Mouse (Mus musculus) cerebellum, adult (tissue): ENCODE results near the gene Fam83e.

Experiments
- ATAC-seq: cut with Nextera tagmentation; 2 replicates; pipeline ENCODE4 v1.9.2; 2017; ENCODE audit warnings: mild to moderate bottlenecking, moderate library complexity, mixed read lengths; ENCODE audit not compliant: insufficient number of reproducible peaks, low FRiP score, low TSS enrichment

Fam83e gene

DNA sequence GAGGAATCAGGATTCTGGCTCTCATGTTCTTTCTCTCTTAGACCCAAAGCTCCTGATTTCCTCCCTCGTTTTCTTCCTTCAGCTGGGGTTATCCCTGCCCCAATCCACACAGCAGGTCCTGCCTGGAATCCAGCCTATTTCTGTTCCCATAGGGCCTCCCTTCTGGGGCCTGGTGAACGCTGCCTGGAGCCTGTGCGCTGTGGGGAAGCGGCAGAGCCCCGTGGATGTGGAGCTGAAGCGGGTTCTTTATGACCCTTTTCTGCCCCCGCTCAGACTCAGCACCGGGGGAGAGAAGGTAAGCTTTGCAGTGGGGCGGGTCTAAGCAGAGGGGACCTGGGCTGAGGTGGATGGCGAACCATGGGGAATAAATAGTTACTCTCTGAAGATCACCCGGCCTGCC is 19.9 kb upstream of the Fam83e start:
- ATAC-seq: no peak

DNA sequence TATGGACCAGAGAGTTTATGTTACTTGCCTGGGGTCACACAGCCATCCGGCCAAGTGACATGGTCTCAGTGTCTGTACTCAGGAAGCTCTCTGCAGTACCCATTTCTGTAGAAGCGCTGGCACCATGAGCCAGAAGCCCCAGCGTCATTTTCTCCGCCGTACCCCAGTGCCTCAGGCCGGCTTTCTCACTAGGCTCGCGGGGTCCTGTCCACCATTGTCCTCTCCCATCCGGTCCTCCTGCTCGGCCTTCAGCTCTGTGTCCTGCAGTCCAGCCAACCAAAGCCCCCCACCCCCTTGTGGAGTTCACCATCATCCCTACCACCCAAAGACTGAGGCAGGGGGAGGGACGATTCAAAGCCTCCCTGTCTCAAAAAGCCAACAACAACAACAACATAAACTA is 19.4 kb upstream of the Fam83e start:
- no peak for ATAC-seq

DNA sequence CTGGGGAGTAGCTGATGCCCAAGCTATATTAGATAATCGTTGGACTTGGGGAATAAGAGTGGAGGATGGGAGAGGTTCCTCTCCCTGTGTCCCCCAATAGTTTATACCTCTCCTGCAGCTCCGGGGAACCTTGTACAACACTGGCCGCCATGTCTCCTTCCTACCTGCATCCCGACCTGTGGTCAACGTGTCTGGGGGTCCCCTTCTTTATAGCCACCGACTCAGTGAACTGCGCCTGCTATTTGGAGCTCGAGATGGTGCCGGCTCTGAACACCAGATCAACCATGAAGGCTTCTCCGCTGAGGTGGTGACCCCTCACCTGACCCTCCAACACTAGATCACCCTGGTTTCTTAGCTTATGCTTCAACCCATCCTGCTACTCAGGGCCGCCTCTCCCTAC is 18.7 kb upstream of the Fam83e start:
- no peak for ATAC-seq

DNA sequence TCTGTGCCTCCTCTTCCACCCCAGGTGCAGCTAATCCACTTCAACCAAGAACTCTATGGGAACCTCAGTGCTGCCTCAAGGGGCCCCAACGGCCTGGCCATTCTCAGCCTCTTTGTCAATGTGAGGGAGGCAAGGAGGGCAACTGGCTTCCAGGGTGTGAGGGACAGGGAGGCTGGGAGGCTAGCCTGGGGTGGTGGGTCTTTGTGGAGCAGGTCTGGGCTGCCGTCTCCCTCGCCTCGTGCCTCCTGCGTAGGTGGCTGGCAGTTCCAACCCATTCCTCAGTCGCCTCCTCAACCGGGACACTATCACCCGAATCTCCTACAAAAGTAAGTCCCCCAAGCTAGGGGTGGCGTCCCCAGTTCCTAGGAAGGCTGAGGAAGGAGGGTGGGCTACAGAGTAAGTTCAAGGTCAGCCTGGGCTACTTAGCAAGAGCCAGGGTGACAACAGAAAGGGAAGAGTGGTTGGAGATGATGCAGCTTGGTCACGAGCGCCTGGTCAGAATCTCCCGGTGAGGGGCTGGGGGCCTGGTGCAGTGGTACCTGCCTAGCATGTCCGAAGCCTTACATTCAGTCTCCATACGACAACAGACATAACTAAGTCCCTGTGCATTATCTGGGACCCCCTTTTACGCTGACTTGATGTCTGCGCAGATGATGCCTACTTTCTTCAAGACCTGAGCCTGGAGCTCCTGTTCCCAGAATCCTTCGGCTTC is 18.0 kb upstream of the Fam83e start:
- no peak for ATAC-seq

DNA sequence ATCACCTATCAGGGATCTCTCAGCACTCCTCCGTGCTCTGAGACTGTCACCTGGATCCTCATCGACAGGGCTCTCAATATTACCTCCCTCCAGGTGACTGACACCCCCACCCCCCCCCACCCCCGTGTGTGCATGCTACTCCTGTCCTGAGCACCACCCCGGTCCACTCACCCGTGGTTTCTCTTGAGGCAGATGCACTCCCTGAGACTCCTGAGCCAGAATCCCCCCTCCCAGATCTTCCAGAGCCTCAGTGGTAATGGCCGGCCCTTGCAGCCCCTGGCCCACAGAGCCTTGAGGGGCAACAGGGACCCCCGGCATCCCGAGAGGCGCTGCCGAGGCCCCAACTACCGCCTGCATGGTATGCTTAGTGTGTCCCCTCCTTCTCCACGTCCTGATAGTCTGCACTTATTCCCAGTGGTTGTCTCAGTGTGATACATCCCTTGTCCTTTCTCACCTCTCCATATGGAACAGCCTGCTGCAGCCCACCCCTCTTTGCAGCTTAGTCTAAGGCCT is 17.4 kb upstream of the Fam83e start:
- no peak for ATAC-seq

DNA sequence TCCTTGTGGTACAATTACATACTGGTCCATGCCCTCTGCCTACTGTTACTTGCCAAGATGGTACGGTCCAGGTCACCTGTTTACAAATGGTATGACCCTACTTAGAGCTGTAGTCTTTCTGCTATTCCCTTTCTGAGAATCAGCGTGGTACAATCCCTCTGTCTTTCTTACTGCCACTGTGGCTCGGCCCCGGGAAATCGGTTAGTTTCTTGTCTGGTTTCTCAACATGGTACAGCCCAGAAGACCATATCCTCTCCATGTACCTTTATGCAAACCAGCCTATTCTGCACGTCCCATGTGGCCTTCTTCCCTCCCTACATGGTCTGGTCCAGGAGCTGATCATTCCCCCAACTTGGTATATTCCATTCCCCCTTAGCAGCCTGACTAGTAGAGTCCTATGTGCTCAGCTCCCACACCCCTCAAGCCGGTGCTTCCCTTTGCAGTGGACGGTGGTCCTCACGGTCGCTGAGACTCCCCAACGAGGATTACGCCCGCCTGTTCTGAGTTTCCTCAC is 16.9 kb upstream of the Fam83e start:
- ATAC-seq: peak; percentile 43

DNA sequence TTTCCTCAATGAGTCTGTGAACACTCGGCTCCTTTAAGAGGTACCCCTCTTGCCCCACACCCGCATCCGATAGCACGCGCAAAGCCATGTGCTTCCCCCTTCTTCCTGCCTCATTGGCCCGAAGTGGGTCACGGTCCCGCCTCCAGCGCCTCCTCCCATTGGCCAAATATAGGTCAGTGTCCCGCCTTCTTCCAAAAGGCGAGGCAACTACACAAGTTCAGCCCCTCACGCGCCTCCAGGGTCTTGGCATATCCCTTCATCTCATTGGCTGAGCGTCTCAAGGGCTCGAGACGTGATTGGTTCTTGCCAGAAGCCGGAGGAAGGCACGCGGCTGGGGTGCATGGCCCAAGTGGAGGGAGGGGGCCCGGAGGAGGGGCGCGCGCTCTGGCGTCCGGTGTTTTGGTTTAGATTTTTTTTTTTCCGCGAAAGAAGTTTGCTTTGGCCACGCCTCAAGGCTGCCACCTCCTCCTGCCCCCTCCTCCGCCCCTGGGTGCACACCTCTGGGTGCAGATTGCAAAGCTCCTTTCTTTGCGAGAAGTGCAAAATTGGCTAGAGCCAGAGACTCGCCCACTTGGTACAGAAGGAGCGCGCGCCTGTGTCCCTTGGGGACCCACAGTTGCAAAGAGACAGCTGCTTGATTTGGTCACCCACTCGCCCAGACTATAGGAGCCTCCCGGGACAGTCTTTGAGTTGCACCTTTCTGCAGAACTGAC is 16.1 kb upstream of the Fam83e start, which contains the start of gene Dbp:
Dbp (plus strand) TSS at position 359 of the 713 bp plus-strand sequence.
- ATAC-seq: peak; percentile 53

DNA sequence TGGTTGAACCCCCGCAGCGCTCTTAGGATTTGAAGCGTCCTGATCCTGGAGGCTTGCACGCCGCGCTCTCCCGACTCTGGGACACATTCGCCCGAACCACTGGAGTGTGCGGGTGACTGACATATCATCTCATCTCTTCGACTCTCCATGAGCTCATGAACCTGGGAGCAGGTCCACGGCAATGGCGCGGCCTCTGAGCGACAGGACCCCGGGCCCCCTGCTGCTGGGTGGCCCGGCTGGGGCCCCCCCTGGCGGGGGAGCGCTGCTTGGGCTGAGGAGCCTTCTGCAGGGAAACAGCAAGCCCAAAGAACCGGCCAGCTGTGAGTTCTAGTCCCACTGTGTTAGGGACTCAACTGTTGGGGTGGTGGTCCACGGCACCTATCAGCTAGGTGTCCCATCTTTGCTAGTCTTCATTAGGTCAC is 15.6 kb upstream of the Fam83e start:
- no peak for ATAC-seq

DNA sequence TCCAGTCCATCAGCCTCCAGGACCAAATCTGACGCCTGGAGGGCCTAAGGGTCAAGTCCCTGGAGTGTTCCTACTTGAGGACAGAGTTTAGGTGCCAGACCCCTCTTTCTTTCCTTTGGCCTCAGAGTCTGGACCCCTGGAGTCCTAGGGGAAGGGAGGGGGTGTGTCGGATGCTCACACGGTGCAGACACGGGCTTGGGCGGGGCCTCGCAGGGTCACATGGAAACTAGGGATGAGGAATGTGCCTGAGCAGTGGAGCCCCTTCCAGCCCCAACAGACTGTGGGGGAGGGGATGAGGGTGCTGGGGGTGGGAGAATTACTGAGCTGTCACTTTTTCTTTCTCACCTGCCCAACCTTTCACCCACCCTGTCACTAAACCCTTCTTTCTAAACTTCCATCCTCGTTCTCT is 15.1 kb upstream of the Fam83e start:
- ATAC-seq: no peak

DNA sequence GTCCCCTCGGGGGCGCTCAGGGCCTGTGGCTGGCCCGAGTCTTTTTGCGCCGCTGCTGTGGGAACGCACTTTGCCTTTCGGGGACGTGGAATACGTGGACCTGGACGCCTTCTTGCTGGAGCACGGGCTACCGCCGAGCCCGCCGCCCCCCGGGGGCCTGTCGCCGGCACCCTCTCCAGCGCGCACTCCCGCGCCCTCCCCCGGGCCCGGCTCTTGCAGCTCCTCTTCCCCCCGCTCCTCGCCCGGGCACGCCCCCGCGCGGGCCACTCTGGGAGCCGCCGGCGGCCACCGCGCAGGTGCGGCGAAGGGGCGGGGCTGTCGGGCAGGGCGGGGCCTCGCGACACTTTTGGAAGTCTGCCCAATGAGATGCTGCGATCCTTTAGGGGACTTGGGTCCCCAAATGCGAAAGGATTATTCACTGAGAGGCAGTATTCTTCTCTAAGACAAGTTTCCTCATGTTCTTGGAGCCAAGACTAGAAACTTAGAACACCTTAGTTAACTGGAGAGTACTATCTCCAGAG is 14.2 kb upstream of the Fam83e start:
- no peak for ATAC-seq

DNA sequence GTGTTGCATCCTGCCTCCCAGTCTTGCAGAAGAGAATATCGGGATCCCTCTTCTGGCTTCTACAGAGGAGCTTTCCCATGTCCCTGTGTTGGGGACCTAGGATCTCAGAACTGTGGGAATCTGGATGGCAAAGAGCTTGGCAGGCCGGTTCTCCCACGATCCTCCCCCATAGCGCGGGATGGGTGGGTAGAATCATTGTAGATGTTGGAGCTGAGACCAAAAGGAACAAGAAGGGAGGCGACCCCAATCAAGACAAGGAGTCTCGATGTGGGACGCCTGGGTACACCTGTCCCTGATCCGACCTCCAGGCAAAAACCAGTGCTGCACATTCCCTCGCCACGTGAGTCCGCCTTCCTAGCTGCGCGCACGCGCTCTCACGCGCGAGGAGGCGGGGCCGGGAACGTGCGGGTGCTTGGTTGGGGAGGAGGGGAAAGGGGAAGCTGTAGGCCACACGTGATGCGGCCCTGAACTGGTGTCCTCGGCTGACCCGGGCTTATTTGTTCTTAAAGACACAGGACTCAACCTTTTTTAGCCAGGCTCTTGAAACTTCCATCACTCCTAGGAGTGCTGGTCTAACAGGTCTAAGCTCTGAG is 13.5 kb upstream of the Fam83e start:
- ATAC-seq: no peak

DNA sequence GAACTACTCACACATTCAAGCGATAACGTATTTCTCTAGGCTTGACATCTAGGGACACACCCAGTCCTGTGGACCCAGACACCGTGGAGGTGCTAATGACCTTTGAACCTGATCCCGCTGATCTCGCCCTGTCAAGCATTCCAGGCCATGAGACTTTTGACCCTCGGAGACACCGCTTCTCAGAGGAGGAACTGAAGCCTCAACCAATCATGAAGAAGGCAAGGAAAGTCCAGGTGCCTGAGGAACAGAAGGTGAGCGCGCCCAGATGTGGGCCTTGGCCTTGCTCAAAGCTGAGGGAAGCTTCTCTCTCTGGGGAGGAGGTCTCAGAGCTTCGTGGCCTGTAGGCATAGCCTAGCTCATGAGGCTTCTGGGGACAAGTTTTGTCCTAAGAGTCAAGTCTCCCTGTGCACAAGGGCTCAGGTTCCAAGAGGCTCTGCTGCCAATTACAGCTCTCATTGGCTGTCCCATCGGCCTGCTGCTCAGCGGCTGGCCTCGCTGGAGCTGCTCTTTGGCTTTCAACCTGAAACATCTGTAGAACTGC is 12.7 kb upstream of the Fam83e start:
- ATAC-seq: no peak

DNA sequence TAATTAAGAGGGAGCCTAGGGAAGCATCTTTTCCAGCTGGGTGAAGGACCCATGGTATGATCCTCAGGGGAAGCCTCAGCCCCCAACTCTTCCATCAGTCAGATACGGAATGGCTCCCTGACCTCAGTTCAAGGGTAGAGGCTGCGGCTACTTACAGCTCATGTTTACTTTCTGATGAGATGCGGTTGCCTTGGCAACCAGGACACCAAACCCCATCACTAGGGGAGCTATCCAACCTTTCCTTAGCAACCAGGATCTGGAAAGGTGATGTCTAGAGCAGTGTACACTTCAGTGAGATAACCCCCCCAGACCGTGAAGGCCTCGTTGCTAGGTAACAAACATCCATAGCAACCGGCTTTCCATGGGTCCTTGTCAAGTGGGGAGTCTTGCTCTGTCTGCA is 12.0 kb upstream of the Fam83e start:
- no peak for ATAC-seq

DNA sequence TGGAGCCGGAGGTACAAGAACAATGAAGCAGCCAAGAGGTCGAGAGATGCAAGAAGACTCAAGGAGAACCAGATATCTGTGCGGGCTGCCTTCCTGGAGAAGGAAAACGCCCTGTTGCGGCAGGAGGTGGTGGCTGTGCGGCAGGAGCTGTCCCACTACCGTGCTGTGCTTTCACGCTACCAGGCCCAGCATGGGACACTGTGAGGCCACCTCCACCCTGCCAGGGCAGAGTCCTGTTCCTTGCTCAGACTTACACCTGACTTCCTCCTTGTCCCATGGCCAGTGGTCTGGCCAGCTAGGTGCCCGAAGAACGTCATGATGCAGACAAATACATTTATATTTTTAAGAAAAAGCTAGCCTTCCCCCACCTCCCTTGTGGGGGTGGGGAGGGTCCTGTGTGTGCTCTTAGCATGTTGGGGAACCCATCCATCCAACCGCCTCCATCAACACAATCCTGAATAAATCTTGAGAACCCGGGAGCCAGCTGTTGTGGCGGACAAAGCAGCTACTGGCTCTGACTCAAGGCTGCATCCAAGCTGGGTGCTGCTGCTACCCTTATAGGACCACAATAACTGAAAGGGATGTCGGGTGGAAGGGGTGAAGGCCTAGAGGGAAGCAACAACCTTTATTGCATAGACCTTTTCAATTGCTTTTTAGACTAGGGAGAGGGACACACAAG is 11.2 kb upstream of the Fam83e start:
- no peak for ATAC-seq

DNA sequence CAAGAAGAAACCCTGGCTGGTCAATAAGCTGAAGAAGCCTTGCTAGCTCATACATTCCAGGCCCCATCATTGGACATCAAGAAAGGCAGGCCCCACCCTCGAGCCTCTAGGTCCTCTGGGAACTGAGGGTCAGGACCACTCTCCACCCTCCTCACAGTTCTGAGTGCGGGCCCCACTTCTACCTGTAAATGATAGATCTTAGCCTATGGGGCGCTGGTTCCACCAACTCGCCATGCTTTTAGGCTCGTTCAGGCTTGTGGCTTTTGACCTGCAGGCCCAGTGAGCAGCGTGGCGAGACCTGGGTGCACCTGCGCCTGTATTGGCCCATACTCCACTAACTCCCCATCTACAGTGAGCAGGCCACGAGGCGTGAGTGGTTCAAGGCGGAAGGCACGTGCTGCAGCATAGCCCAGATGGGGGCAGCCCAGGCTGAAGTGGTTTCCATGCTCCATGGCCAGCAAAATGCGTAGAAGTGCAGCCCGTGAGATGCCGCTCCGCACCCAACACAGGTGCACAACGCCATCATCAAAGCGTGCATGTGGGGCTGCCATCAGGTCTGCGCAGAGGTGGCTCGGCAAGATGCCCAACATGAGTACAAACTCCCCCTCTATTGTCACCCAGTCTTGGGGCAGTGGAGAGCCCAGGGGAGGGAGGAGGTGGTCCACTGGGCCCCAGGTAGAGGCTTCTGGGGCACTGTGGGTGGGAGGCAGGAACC is 10.4 kb upstream of the Fam83e start:
- no peak for ATAC-seq

DNA sequence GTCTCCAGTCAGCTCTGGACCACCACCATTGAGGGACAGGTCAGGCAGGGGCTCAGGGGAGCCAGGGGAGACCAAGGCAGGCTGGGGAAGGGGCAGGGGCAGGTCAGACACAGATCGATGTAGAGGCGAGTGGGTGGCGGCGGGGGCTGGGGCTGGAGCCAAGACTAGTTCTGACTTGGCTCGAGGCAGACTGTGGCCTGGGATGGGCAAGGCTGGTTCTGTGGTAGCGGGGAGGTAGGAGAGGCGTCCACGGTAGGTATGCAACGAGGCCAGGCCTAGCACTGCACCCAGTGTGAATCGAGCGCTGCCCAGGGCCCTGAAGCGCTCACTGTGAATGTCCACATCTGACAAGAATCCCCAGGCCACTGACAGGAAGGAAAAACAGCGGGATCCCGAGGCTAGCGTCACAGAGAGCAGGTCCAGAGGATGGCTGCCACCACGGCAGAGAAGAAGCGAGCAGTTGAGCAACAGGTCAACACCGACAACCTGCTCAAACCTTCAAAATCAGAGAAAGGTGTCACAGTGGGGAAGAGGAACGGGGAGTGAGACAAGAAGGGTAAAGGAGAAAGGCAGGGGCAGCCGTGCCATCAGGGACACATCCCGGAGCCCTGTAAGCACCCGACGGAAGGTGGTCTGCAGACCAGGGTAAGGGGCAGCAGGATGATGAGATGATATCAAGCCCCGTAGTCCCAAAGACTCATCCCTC is 9.5 kb upstream of the Fam83e start:
- ATAC-seq: no peak

DNA sequence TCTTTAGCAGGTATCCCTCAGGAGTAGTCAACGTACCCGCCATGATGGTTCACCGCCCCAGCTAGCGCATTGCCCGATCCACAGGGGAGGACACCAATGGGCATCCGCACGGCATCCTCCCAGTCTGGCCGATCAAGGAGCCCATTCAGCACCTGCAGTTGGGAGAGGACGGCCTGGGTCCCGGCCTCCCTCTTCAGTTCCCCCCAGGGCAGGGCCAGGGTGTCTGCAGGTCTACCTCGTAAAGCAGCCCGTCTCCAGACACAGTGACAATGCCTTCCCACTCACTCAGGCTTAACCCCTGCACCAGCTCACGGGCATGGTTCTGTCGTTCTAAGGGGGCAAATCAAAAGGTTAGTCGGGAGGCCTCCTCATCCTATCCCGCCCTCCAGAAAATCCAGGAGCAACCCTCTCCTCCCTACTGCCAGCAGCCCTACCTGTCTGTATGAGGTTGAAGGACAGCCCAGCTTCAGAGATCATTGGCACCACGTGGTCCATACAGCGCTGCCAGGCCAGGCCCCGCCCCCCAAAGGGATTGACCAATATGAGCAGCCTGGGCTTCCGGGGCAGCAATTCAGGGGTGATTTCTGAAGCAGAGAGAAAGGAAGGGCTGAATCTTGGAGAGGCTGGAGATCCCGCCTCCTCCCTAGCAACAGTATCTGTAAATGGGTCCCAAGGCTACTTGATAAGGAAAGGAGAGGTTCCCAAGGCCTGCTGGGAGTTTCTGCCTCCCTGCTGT is 8.8 kb upstream of the Fam83e start:
- no peak for ATAC-seq

DNA sequence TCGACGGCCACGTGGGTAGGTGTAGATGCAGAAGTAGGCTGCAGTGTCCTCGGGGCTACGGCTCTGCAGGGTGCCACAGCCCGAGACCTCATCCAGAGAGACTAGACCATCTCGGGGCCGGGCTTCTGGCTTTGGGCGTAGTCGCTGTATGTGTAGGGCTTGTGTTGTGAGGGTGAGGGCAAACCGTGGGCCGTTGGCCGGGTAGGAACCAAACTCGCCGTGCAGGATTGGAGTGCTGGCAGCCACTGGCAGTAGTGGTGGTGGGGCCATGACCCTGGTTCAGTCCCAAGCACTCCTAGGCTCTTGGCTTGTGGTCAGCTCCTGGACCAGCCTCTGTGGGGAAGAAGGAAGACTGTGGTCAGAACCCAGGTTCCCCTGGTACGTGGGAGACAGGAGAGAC is 7.6 kb upstream of the Fam83e start:
- ATAC-seq: no peak
